Mouse (Mus musculus): ENCODE measurements at regions not wholly inside any gene's neighbourhood (a gene's known extent, or its start where the extent isn't known, plus 50 kb on each side); places are given as distances from the start of the nearest gene placed in this dataset.

- peak; percentile 39 for DNase-seq (ENCODE audit: low spot score)
Observed at GRCm38 (mm10) chr3:37779867-37780475, 55.7 kb upstream of the Gm5148 start.

DNA sequence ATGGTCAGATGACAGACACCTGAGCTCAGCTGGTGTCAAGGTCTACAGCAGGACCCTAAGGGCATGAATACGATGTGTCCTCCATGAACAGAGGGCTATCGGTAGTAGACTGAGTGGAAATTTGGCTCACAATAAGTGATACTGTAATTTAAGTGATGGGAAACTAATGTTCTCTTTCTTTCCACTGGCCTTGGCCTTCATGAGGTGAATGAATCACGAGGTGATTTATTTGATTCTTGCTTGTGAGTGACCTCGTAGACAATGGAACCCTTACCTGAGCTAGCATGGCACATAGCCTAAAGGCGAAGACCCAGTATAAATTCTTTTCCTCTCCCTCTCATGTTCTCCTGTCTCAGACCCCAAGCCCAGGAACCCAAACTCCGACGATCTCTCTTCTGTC lies 54.1 kb upstream of the Gm5148 start:
- DNase-seq (ENCODE audit: low spot score) = no peak

GRCm38 (mm10) chr3:37776224-37776623 lies 51.9 kb upstream of the Gm5148 start:
- no peak for DNase-seq (ENCODE audit: low spot score)

Measured in embryo, embryonic 10.5 days (tissue).